Mouse (Mus musculus) MEL (cell line): ENCODE data around the gene Mroh2a.

Source experiments
- BHLHE40 ChIP-seq: IDR thresholded peaks from 2 replicates; pipeline ENCODE4 v1.6.1; 2012; ENCODE audit warnings: low read depth, mild to moderate bottlenecking, inconsistent platforms, low read length, improper control_type of control experiment, borderline replicate concordance
- CTCF ChIP-seq, 3 experiments: IDR thresholded peaks in 2 of 3; conservative IDR thresholded peaks in 1 of 3; 2 replicates each; pipeline ENCODE4 v1.5.1; 2011 to 2012; ENCODE audit warnings: low read length in 3 of 3, low read depth in 2 of 3, mild to moderate bottlenecking in 2 of 3, improper control_type of control experiment in 1 of 3, inconsistent platforms in 1 of 3, mixed read lengths in 1 of 3, moderate library complexity in 1 of 3; ENCODE audit not compliant: control insufficient read depth in 1 of 3, insufficient read depth in 1 of 3, poor library complexity in 1 of 3, severe bottlenecking in 1 of 3
- E2F4 ChIP-seq: IDR thresholded peaks from 2 replicates; pipeline ENCODE4 v1.6.1; 2011; ENCODE audit warnings: low read depth, low read length, improper control_type of control experiment, borderline replicate concordance
- GATA1 ChIP-seq: IDR thresholded peaks from 2 replicates; pipeline ENCODE4 v1.6.1; 2011; ENCODE audit warnings: low read depth, low read length, improper control_type of control experiment
- MAZ ChIP-seq: IDR thresholded peaks from 2 replicates; pipeline ENCODE4 v1.6.1; 2012; ENCODE audit warnings: low read depth, mild to moderate bottlenecking, inconsistent platforms, low read length, improper control_type of control experiment
- MEF2A ChIP-seq: IDR thresholded peaks from 2 replicates; pipeline ENCODE4 v1.6.1; 2014; ENCODE audit warnings: low read depth, mild to moderate bottlenecking, inconsistent platforms, low read length, improper control_type of control experiment; ENCODE audit not compliant: poor library complexity, insufficient replicate concordance, severe bottlenecking; ENCODE audit errors: extremely low read depth
- MYB ChIP-seq: IDR thresholded peaks from 2 replicates; pipeline ENCODE4 v1.6.1; 2011; ENCODE audit warnings: mild to moderate bottlenecking, low read depth, low read length, improper control_type of control experiment
- NRF1 ChIP-seq: IDR thresholded peaks from 2 replicates; pipeline ENCODE4 v1.6.1; 2014; ENCODE audit warnings: low read depth, mild to moderate bottlenecking, inconsistent platforms, low read length, improper control_type of control experiment, moderate library complexity; ENCODE audit not compliant: poor library complexity, insufficient read depth, severe bottlenecking
- POLR2A ChIP-seq, 2 experiments: IDR thresholded peaks; 2 replicates each; pipeline ENCODE4 v1.6.1; 2011 to 2012; ENCODE audit warnings: low read length in 2 of 2, mild to moderate bottlenecking in 2 of 2, control low read depth in 1 of 2, improper control_type of control experiment in 1 of 2, low read depth in 1 of 2, moderate library complexity in 1 of 2; ENCODE audit not compliant: control insufficient read depth in 1 of 2, insufficient read depth in 1 of 2, poor library complexity in 1 of 2
- RCOR1 ChIP-seq: IDR thresholded peaks from 2 replicates; pipeline ENCODE4 v1.6.1; 2012; ENCODE audit warnings: low read depth, mild to moderate bottlenecking, inconsistent platforms, low read length, improper control_type of control experiment
- ZC3H11A ChIP-seq: IDR thresholded peaks from 2 replicates; pipeline ENCODE4 v1.6.1; 2012; ENCODE audit warnings: low read depth, mild to moderate bottlenecking, inconsistent platforms, low read length, improper control_type of control experiment

DNA sequence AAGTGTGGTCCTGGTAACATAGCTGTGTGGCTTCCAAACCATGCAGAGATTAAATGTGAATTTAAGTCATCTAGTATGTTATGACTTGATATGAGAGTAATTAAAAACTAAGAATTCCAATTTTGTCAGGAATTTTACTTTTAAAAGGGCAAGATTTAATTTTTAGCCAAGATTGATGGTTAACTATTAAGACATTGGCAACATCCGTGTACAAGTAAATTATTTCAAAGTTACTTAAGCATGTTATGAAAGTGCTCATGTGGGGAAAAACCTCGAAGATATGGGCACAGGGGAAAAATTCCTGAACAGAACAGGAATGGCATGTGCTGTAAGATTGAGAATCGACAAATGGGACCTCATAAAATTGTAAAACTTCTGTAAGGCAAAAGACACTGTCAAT is 29.3 kb upstream of the Mroh2a start:
- TF ChIP-seq MEF2A (no peak), RCOR1 (no peak), CTCF (IDR thresholded peaks at IDR 0.05 in 2 of 3, conservative IDR thresholded peaks at IDR 0.05 in 1 of 3; ENCODE audit: control insufficient read depth in 1 of 3, insufficient read depth in 1 of 3, low read depth in 2 of 3, low read length in 3 of 3, poor library complexity in 1 of 3, severe bottlenecking in 1 of 3) (no peak), GATA1 (no peak), NRF1 (no peak), MYB (no peak), ZC3H11A (no peak), BHLHE40 (no peak), E2F4 (no peak), POLR2A (IDR thresholded peaks at IDR 0.05; ENCODE audit: control insufficient read depth in 1 of 2, insufficient read depth in 1 of 2, low read depth in 1 of 2, low read length in 2 of 2, poor library complexity in 1 of 2) (no peak), MAZ (no peak)
